Mouse (Mus musculus): ENCODE results near the gene Gm20867.
"Not testable (repeated sequence)": the region's sequence is repeated elsewhere in the genome, so short reads cannot be mapped to it uniquely, and the experiment has no call there.

Gm20867 gene

DNA sequence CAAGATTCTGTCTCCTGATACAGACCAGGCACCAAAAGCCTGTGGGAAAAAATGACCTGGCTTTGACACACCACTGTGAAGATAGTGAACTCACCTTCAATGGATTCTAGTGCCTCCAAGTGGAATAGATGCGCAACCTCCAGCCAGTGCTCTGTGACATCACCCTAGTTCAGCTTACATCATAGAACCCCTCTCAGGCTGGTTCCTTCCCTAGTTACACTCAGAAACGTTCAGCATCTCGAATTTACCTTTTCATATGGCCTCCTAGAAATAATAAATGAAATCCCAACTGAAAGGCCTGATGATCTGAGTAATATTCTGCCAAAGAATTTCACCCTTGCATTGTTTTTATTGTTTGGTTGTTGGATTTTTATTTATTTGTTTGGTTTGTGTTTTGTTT lies at the start of gene Gm20867:
Gm20867 (minus strand) TSS at position 101 of the 400 bp plus-strand sequence.
- DNase-seq, result not testable (repeated sequence)

Measured in kidney, postnatal 36 days (tissue).